8 mouse cellular contexts compared by ENCODE assay signal in genomic region chr4:133512972-133513371, GRCm38 (mm10). TPM values are rescaled to one million over a fixed set of nuclear protein-coding genes. Genes with fewer than 3 reads are reported as not detected.
DNase-seq lines count a peak whose midpoint lies in the region; ATAC-seq and TF ChIP-seq lines count a peak whose summit lies in the region.

No protein-coding gene starts in this region.

- H3K4me2 ChIP-seq in embryonic facial prominence, embryonic 14.5 days (ENCODE audit: low read depth, low read length) = no peak overlapping the region
- H3K4me2 ChIP-seq in heart, postnatal 0 days (ENCODE audit: low read depth, low read length) = no peak overlapping the region
- no peak overlapping the region for H3K4me2 ChIP-seq in lung, embryonic 16.5 days (ENCODE audit: low read depth, low read length)

- TF ChIP-seq CTCF in bone marrow, adult 2 months (IDR thresholded peaks at IDR 0.05; ENCODE audit: control insufficient read depth, insufficient read depth, low read length) = peak; percentile 88
- TF ChIP-seq CTCF in heart, postnatal 0 days (IDR thresholded peaks at IDR 0.05; ENCODE audit: low read depth) = peak; percentile 87

- peak; percentile 62; the same call in 1 of the 2 replicates for ATAC-seq in embryonic facial prominence, embryonic 14.5 days (ENCODE audit: low read depth)
- ATAC-seq in heart, postnatal 0 days (ENCODE audit: insufficient read depth, low read depth) = peak; percentile 60; the same call in 1 of the 2 replicates
- peak; percentile 74 for ATAC-seq in lung, embryonic 16.5 days (ENCODE audit: low read depth)

- peaks cover 4% of the 10 kb centered on the region for H3K27me3 ChIP-seq in embryonic facial prominence, embryonic 14.5 days (replicated peaks; ENCODE audit: control insufficient read depth, insufficient read depth, low read length)
- H3K27me3 ChIP-seq in heart, postnatal 0 days (ENCODE audit: control insufficient read depth, insufficient read depth, low read length) = peaks cover 10% of the 10 kb centered on the region
- H3K27me3 ChIP-seq in lung, embryonic 16.5 days (ENCODE audit: control insufficient read depth, insufficient read depth, low read depth, low read length) = no peaks in the 10 kb centered on the region; the same call in 1 of the 2 replicates

- H3K9ac ChIP-seq in embryonic facial prominence, embryonic 14.5 days (ENCODE audit: low read depth, low read length) = no peak overlapping the region
- no peak overlapping the region for H3K9ac ChIP-seq in heart, postnatal 0 days (replicated peaks; ENCODE audit: low read depth, low read length)
- H3K9ac ChIP-seq in lung, embryonic 16.5 days (ENCODE audit: low read length) = no peak overlapping the region

- H3K27ac ChIP-seq in bone marrow, adult 2 months (ENCODE audit: control insufficient read depth, insufficient read depth, low read depth, low read length, poor library complexity) = no peak overlapping the region
- no peak overlapping the region for H3K27ac ChIP-seq in embryonic facial prominence, embryonic 14.5 days (replicated peaks; ENCODE audit: low read depth, low read length)
- no peak overlapping the region for H3K27ac ChIP-seq in heart, postnatal 0 days (ENCODE audit: low read depth)
- H3K27ac ChIP-seq in lung, embryonic 16.5 days (ENCODE audit: low read length) = no peak overlapping the region

- TF ChIP-seq EP300 in heart, postnatal 0 days (IDR thresholded peaks at IDR 0.05; ENCODE audit: low read depth) = no peak

- no peak for TF ChIP-seq POLR2A in bone marrow, adult 2 months (IDR thresholded peaks at IDR 0.05; ENCODE audit: borderline replicate concordance, control insufficient read depth, low read depth, low read length)

- peak; percentile 39 for DNase-seq in MEL-GATA-1-ER (ENCODE audit: extremely low read depth, low read depth)
- DNase-seq in embryonic facial prominence, embryonic 14.5 days (ENCODE audit: low spot score) = peak; percentile 67
- peak; percentile 53 for DNase-seq in heart, postnatal 0 days (ENCODE audit: low spot score)
- DNase-seq in large intestine, adult 2 months (ENCODE audit: low read depth, low spot score) = peak; percentile 60
- peak; percentile 86 to 88 for DNase-seq in right cerebral cortex, adult 2 months (ENCODE audit: low spot score in 2 of 2)
- peak; percentile 69 for DNase-seq in yolk sac, embryonic 10.5 days (ENCODE audit: low spot score)

- no peaks in the 10 kb centered on the region for H3K4me1 ChIP-seq in bone marrow, adult 2 months (ENCODE audit: control insufficient read depth, insufficient read depth, low read length)
- no peaks in the 10 kb centered on the region for H3K4me1 ChIP-seq in embryonic facial prominence, embryonic 14.5 days (ENCODE audit: control insufficient read depth, insufficient read depth, low read length)
- no peaks in the 10 kb centered on the region for H3K4me1 ChIP-seq in heart, postnatal 0 days (ENCODE audit: control insufficient read depth, insufficient read depth)
- no peaks in the 10 kb centered on the region for H3K4me1 ChIP-seq in lung, embryonic 16.5 days (replicated peaks; ENCODE audit: control insufficient read depth, insufficient read depth, low read length)

- no peaks in the 10 kb centered on the region for H3K36me3 ChIP-seq in embryonic facial prominence, embryonic 14.5 days (ENCODE audit: control insufficient read depth, insufficient read depth, low read length)
- no peaks in the 10 kb centered on the region for H3K36me3 ChIP-seq in heart, postnatal 0 days (replicated peaks; ENCODE audit: control insufficient read depth, insufficient read depth, low read length)
- no peaks in the 10 kb centered on the region for H3K36me3 ChIP-seq in lung, embryonic 16.5 days (ENCODE audit: control insufficient read depth, insufficient read depth, low read length)

- H3K4me3 ChIP-seq in bone marrow, adult 2 months (replicated peaks; ENCODE audit: control insufficient read depth, low read depth, low read length) = no peak overlapping the region
- no peak overlapping the region for H3K4me3 ChIP-seq in embryonic facial prominence, embryonic 14.5 days (ENCODE audit: low read depth, low read length)
- no peak overlapping the region for H3K4me3 ChIP-seq in heart, postnatal 0 days (ENCODE audit: low read depth, low read length)
- no peak overlapping the region for H3K4me3 ChIP-seq in lung, embryonic 16.5 days (ENCODE audit: low read length)

- 10% methylated on average over 8 of the region's 8 CpGs for WGBS in bone marrow, adult 2 months
- WGBS in embryonic facial prominence, embryonic 14.5 days = 10% methylated on average over 8 of the region's 8 CpGs
- WGBS in heart, postnatal 0 days = 8% methylated on average over 8 of the region's 8 CpGs
- WGBS in large intestine, adult 2 months = 8% methylated on average over 8 of the region's 8 CpGs
- WGBS in lung, embryonic 16.5 days = 8% methylated on average over 8 of the region's 8 CpGs

- H3K9me3 ChIP-seq in embryonic facial prominence, embryonic 14.5 days (ENCODE audit: control insufficient read depth, low read length) = no peaks in the 10 kb centered on the region
- no peaks in the 10 kb centered on the region for H3K9me3 ChIP-seq in heart, postnatal 0 days (replicated peaks; ENCODE audit: control insufficient read depth, low read length)
- H3K9me3 ChIP-seq in lung, embryonic 16.5 days (ENCODE audit: control insufficient read depth, low read length) = no peaks in the 10 kb centered on the region

RNA-seq across cellular contexts. Expression of gene Kdf1, which starts 5.8 kb away (rescaled TPM):
- polyA plus RNA-seq in bone marrow, adult 2 months (2011; ENCODE audit: insufficient read depth, insufficient read length, low replicate concordance, missing spikeins) = 1.2 TPM in 1 of 2 replicates, not detected in the other
- 11.6 and 12.6 TPM in 2 replicates for polyA plus RNA-seq in embryonic facial prominence, embryonic 14.5 days (2014; fragmentation: Nextera tagmentation; extraction: Ambion mirVana)
- not detected in 2 replicates for total RNA-seq in heart, postnatal 0 days (2014; rRNA removed; ENCODE audit: low replicate concordance)
- polyA plus RNA-seq in heart, postnatal 0 days (2015; fragmentation: Nextera tagmentation; extraction: Ambion mirVana) = 0.16 and 0.30 TPM in 2 replicates
- 38.0 and 38.5 TPM in 2 replicates for polyA plus RNA-seq in large intestine, adult 2 months (2012; rRNA removed)
- polyA plus RNA-seq in lung, embryonic 16.5 days (2015; fragmentation: Nextera tagmentation; extraction: Ambion mirVana) = 30.4 and 33.3 TPM in 2 replicates

RNA-seq across cellular contexts. Expression of gene Trnp1, which starts 14.6 kb away (rescaled TPM):
- 3.9 TPM in 1 of 2 replicates, not detected in the other for polyA plus RNA-seq in bone marrow, adult 2 months (2011; ENCODE audit: insufficient read depth, insufficient read length, low replicate concordance, missing spikeins)
- 9.0 TPM in 2 replicates for polyA plus RNA-seq in embryonic facial prominence, embryonic 14.5 days (2014; fragmentation: Nextera tagmentation; extraction: Ambion mirVana)
- 4.1 and 9.8 TPM in 2 replicates for total RNA-seq in heart, postnatal 0 days (2014; rRNA removed; ENCODE audit: low replicate concordance)
- polyA plus RNA-seq in heart, postnatal 0 days (2015; fragmentation: Nextera tagmentation; extraction: Ambion mirVana) = 1.8 and 2.7 TPM in 2 replicates
- 6.5 and 7.9 TPM in 2 replicates for polyA plus RNA-seq in large intestine, adult 2 months (2012; rRNA removed)
- polyA plus RNA-seq in lung, embryonic 16.5 days (2015; fragmentation: Nextera tagmentation; extraction: Ambion mirVana) = 0.18 and 0.79 TPM in 2 replicates

RNA-seq across cellular contexts. Expression of gene Nudc, which starts 32.8 kb away (rescaled TPM):
- polyA plus RNA-seq in bone marrow, adult 2 months (2011; ENCODE audit: insufficient read depth, insufficient read length, low replicate concordance, missing spikeins) = 84.4 and 84.5 TPM in 2 replicates
- polyA plus RNA-seq in embryonic facial prominence, embryonic 14.5 days (2014; fragmentation: Nextera tagmentation; extraction: Ambion mirVana) = 191 and 199 TPM in 2 replicates
- total RNA-seq in heart, postnatal 0 days (2014; rRNA removed; ENCODE audit: low replicate concordance) = 29.2 and 42.1 TPM in 2 replicates
- 146 and 152 TPM in 2 replicates for polyA plus RNA-seq in heart, postnatal 0 days (2015; fragmentation: Nextera tagmentation; extraction: Ambion mirVana)
- 34.0 and 34.5 TPM in 2 replicates for polyA plus RNA-seq in large intestine, adult 2 months (2012; rRNA removed)
- 261 and 267 TPM in 2 replicates for polyA plus RNA-seq in lung, embryonic 16.5 days (2015; fragmentation: Nextera tagmentation; extraction: Ambion mirVana)

RNA-seq across cellular contexts. Expression of gene Tent5b, which starts 33.0 kb away (rescaled TPM):
- polyA plus RNA-seq in bone marrow, adult 2 months (2011; ENCODE audit: insufficient read depth, insufficient read length, low replicate concordance, missing spikeins) = not detected in 2 replicates
- 1.4 and 2.8 TPM in 2 replicates for polyA plus RNA-seq in embryonic facial prominence, embryonic 14.5 days (2014; fragmentation: Nextera tagmentation; extraction: Ambion mirVana)
- 33.3 and 48.2 TPM in 2 replicates for total RNA-seq in heart, postnatal 0 days (2014; rRNA removed; ENCODE audit: low replicate concordance)
- polyA plus RNA-seq in heart, postnatal 0 days (2015; fragmentation: Nextera tagmentation; extraction: Ambion mirVana) = 0.78 and 1.4 TPM in 2 replicates
- 5.1 and 5.2 TPM in 2 replicates for polyA plus RNA-seq in large intestine, adult 2 months (2012; rRNA removed)
- 1.6 and 1.9 TPM in 2 replicates for polyA plus RNA-seq in lung, embryonic 16.5 days (2015; fragmentation: Nextera tagmentation; extraction: Ambion mirVana)

RNA-seq across cellular contexts. Expression of gene Nr0b2, which starts 40.2 kb away (rescaled TPM):
- not detected in 2 replicates for polyA plus RNA-seq in bone marrow, adult 2 months (2011; ENCODE audit: insufficient read depth, insufficient read length, low replicate concordance, missing spikeins)
- not detected in 2 replicates for polyA plus RNA-seq in embryonic facial prominence, embryonic 14.5 days (2014; fragmentation: Nextera tagmentation; extraction: Ambion mirVana)
- 11.1 and 36.4 TPM in 2 replicates for total RNA-seq in heart, postnatal 0 days (2014; rRNA removed; ENCODE audit: low replicate concordance)
- polyA plus RNA-seq in heart, postnatal 0 days (2015; fragmentation: Nextera tagmentation; extraction: Ambion mirVana) = 30.8 and 32.2 TPM in 2 replicates
- polyA plus RNA-seq in large intestine, adult 2 months (2012; rRNA removed) = 0.19 and 1.5 TPM in 2 replicates
- 0.57 and 0.62 TPM in 2 replicates for polyA plus RNA-seq in lung, embryonic 16.5 days (2015; fragmentation: Nextera tagmentation; extraction: Ambion mirVana)
